Mouse (Mus musculus): ENCODE measurements around the gene Eif2b3.

The Eif2b3 gene

DNA sequence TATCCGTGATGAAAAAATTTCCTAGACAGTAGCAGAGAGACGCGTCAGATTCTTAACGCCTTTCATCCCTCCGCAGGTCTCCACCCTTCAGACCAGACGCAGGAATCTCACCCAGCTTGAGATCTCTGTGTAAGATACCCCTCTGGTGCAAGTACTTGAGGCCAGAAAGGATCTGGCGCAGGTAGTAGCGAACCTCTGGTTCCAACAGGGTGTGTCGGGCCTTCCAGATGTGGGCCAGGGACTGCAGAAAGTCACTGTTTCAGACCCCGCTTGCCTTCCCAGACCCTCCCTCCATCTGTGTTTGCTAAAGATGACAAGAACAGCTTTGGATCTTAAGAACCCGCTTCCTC, 113.6 kb downstream of the Eif2b3 start:
- TF ChIP-seq GATA4 (IDR thresholded peaks at IDR 0.05; ENCODE audit: insufficient replicate concordance, low read length): no peak

GRCm38 (mm10) chr4:117133366-117133796, 114.2 kb downstream of the Eif2b3 start:
- TF ChIP-seq GATA4 (IDR thresholded peaks at IDR 0.05; ENCODE audit: insufficient replicate concordance, low read length): no peak

DNA sequence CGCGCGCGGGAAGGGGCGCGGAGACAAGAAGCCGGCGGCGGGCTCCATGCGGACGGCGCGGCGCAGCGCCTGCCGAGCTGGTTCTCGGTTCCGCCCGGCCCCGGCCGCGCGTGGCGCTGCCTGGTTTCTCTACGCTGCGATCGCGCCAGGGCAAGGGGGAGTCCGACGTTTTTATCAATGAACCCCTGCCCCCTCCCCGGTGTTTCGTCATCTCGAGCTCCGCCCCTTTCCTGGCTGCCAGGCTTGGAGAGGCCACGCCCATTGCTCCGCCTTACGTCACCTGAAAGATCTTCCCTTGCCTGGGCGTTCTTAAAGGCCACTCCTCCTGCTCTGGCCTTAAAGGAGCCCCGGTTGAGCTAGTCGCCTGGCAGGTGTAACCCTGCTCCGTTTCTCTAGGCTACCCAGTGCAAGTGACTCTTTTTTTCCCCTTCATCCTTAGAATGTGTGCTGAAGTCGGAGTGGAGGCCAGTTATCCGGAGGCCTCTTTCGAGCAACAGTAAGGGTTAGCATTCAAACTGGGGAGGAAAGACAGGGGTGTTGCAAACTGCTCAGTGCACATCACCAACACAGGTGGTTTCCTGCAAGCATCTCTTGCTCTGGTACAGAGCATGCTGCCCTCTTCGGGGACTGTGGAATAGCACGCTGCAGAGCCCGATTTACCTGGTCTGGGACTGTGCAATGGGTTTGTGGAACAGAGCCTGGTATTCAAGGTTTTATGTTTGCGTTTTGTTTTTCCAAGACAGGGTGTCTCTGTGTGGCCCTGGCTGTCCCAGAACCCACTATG, 114.8 kb downstream of the Eif2b3 start, which contains the start of gene Plk3:
Gene Plk3, minus strand, starts transcription at position 147 of the 784 bp plus-strand sequence.
- TF ChIP-seq GATA4 (IDR thresholded peaks at IDR 0.05; ENCODE audit: insufficient replicate concordance, low read length): peak; percentile 84; the same call in 1 of the 2 replicates

GRCm38 (mm10) chr4:117134601-117134995, 115.4 kb downstream of the Eif2b3 start:
- no peak for TF ChIP-seq GATA4 (IDR thresholded peaks at IDR 0.05; ENCODE audit: insufficient replicate concordance, low read length)

DNA sequence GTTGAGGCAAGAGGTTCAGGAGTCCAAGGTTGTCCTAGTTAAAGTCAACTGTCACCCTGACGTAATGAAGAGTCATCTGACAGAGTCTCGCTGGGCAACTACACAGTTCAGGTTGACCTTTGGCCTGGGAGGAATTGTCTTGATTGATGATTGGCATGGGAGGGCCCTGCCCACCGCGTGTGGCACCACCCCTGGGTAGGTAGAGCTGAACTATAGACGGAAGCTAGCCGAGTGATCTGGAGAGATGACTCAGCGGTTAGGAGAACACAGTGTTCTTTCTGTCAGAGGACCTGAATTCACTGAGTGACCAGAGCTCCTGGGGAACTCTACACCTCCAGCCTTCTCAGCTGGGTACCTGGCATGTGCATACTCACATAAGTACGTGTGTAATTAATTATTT, 116.8 kb downstream of the Eif2b3 start:
- TF ChIP-seq GATA4 (IDR thresholded peaks at IDR 0.05; ENCODE audit: insufficient replicate concordance, low read length): no peak
